Mouse (Mus musculus): Measurements from ENCODE around the gene Kif24.

Kif24 gene

GRCm38 (mm10) chr4:41464345-41465286 lies at the start of gene Kif24, which contains the start of gene Nudt2:
Kif24 (minus strand) TSS chr4:41464887.
Nudt2 (plus strand) TSS chr4:41465151.
- DNase-seq (ENCODE audit: low read depth, low spot score): peak; percentile 100

GRCm38 (mm10) chr4:41513714-41514113 lies 49.0 kb upstream of the Kif24 start:
- no peak for DNase-seq (ENCODE audit: low read depth, low spot score)

- no peak for DNase-seq (ENCODE audit: low read depth, low spot score)
Measured at GRCm38 (mm10) chr4:41513309-41513708, 48.6 kb upstream of the Kif24 start.

- DNase-seq (ENCODE audit: low read depth, low spot score): no peak
Measured at GRCm38 (mm10) chr4:41507998-41508397, 43.3 kb upstream of the Kif24 start.

GRCm38 (mm10) chr4:41507326-41507924 lies 42.7 kb upstream of the Kif24 start:
- DNase-seq (ENCODE audit: low read depth, low spot score): peak; percentile 72

GRCm38 (mm10) chr4:41506906-41507305 lies 42.2 kb upstream of the Kif24 start:
- peak; percentile 87 for DNase-seq (ENCODE audit: low read depth, low spot score)

- peak; percentile 89 for DNase-seq (ENCODE audit: low read depth, low spot score)
Measured at GRCm38 (mm10) chr4:41506156-41506555, 41.5 kb upstream of the Kif24 start.

- peak; percentile 86 for DNase-seq (ENCODE audit: low read depth, low spot score)
Measured at GRCm38 (mm10) chr4:41505131-41505551, 40.5 kb upstream of the Kif24 start.

GRCm38 (mm10) chr4:41504325-41504724 lies 39.6 kb upstream of the Kif24 start:
- DNase-seq (ENCODE audit: low read depth, low spot score): peak; percentile 67

- peak; percentile 98 for DNase-seq (ENCODE audit: low read depth, low spot score)
Measured at GRCm38 (mm10) chr4:41502986-41503412, 38.3 kb upstream of the Kif24 start, which contains the start of gene AI464131. AI464131 (minus strand) TSS chr4:41503076.

GRCm38 (mm10) chr4:41502171-41502940 lies 37.7 kb upstream of the Kif24 start:
- peak; percentile 84 for DNase-seq (ENCODE audit: low read depth, low spot score)

- DNase-seq (ENCODE audit: low read depth, low spot score): no peak
Measured at GRCm38 (mm10) chr4:41500787-41501186, 36.1 kb upstream of the Kif24 start.

GRCm38 (mm10) chr4:41499619-41500018 lies 34.9 kb upstream of the Kif24 start:
- no peak for DNase-seq (ENCODE audit: low read depth, low spot score)

- DNase-seq (ENCODE audit: low read depth, low spot score): peak; percentile 56
Measured at GRCm38 (mm10) chr4:41498921-41499391, 34.3 kb upstream of the Kif24 start.

GRCm38 (mm10) chr4:41497995-41498845 lies 33.5 kb upstream of the Kif24 start:
- DNase-seq (ENCODE audit: low read depth, low spot score): no peak

GRCm38 (mm10) chr4:41497579-41497978 lies 32.9 kb upstream of the Kif24 start:
- peak; percentile 44 for DNase-seq (ENCODE audit: low read depth, low spot score)

- no peak for DNase-seq (ENCODE audit: low read depth, low spot score)
Measured at GRCm38 (mm10) chr4:41497046-41497445, 32.4 kb upstream of the Kif24 start.

- DNase-seq (ENCODE audit: low read depth, low spot score): no peak
Measured at GRCm38 (mm10) chr4:41495850-41496249, 31.2 kb upstream of the Kif24 start.

GRCm38 (mm10) chr4:41495076-41495475 lies 30.4 kb upstream of the Kif24 start:
- DNase-seq (ENCODE audit: low read depth, low spot score): no peak

GRCm38 (mm10) chr4:41494378-41494777 lies 29.7 kb upstream of the Kif24 start:
- DNase-seq (ENCODE audit: low read depth, low spot score): no peak
